Mouse (Mus musculus): ENCODE measurements around the gene H13. TPM values are rescaled to one million over a fixed set of nuclear protein-coding genes. Genes with fewer than 3 reads are reported as not detected.
A peak's percentile ranks its signal among the peaks of the same experiment; 100 is the strongest.

The H13 gene
- polyA plus RNA-seq, 1 experiment from 2014 or later, result 74.6 TPM

DNA sequence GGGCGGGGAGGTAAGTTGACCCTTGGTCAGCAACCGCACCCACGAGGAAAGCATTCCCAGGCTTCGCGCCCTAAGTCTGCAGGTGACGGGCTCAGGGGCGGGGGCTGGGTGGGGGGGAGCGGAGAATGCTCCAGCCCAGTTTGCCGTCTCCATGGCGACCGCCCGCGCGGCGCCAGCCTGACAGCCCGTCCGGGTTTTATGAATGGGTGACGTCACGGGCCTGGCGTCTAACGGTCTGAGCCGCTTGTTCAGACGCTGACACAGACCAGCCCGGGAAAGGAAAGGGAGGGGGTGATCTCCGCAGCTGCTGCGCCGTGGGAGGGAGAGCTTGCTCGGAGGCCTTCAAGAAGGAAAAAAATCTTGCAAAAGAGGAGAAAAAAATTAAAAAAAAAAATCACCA, 65.7 kb downstream of the H13 start:
- Histone ChIP-seq H3K4me2 (ENCODE audit: low read length) (peak overlapping the region; percentile 84), H3K27ac (replicated peaks in 1 of 2; ENCODE audit: control insufficient read depth in 1 of 2, insufficient read depth in 1 of 2, low read depth in 2 of 2, low read length in 2 of 2) (peak overlapping the region; percentile 82 to 87), H3K9me3 (ENCODE audit: control insufficient read depth, low read length) (no peaks in the 10 kb centered on the region), H3K9ac (ENCODE audit: low read length) (peak overlapping the region; percentile 88), H3K27me3 (ENCODE audit: control insufficient read depth, insufficient read depth, low read length) (no peaks in the 10 kb centered on the region), H3K36me3 (ENCODE audit: control insufficient read depth, insufficient read depth, low read length) (no peaks in the 10 kb centered on the region), H3K4me3 (ENCODE audit: control insufficient read depth in 1 of 2, insufficient read depth in 1 of 2, low read depth in 1 of 2, low read length in 2 of 2) (peak overlapping the region; percentile 25 to 63), H3K4me1 (ENCODE audit: control insufficient read depth in 2 of 2, insufficient read depth in 2 of 2, low read length in 2 of 2) (peaks cover 22 to 43% of the 10 kb centered on the region in 2 experiments)
- WGBS, result 0% methylated on average over 28 of the region's 28 CpGs
- ATAC-seq (ENCODE audit: insufficient number of reproducible peaks, insufficient read depth, low FRiP score, low read depth), result peak; percentile 80

DNA sequence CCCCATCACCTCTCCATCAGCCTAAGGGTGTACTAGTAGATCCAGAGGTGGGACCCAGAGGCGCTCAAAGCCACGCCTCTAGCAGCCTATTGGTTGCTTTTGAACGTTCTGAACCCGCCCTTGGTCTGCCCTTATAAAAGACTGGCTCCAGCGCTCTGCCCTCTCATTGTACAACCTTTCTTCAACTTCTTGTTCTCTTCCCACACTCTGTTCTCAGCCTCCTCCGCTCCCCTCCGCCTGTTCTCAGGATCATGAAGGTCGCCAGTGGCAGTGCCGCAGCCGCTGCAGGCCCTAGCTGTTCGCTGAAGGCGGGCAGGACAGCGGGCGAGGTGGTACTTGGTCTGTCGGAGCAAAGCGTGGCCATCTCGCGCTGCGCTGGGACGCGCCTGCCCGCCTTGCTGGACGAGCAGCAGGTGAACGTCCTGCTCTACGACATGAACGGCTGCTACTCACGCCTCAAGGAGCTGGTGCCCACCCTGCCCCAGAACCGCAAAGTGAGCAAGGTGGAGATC, 66.9 kb downstream of the H13 start, which contains the start of gene Id1:
TSS of gene Id1 (plus strand) at position 162 of the 512 bp plus-strand sequence.
- Histone ChIP-seq H3K4me3 (ENCODE audit: control insufficient read depth in 1 of 2, insufficient read depth in 1 of 2, low read depth in 1 of 2, low read length in 2 of 2) (peak within 1 kb of the TSS; percentile 58 to 63), H3K36me3 (ENCODE audit: control insufficient read depth, insufficient read depth, low read length) (no peaks in the 10 kb centered on the region), H3K4me1 (ENCODE audit: control insufficient read depth in 2 of 2, insufficient read depth in 2 of 2, low read length in 2 of 2) (peaks cover 19 to 45% of the 10 kb centered on the region in 2 experiments), H3K9me3 (ENCODE audit: control insufficient read depth, low read length) (no peaks in the 10 kb centered on the region), H3K27me3 (ENCODE audit: control insufficient read depth, insufficient read depth, low read length) (no peaks in the 10 kb centered on the region), H3K4me2 (ENCODE audit: low read length) (peak within 1 kb of the TSS; percentile 84), H3K27ac (replicated peaks in 1 of 2; ENCODE audit: control insufficient read depth in 1 of 2, insufficient read depth in 1 of 2, low read depth in 2 of 2, low read length in 2 of 2) (peak within 1 kb of the TSS; percentile 82 to 87), H3K9ac (ENCODE audit: low read length) (peak within 1 kb of the TSS; percentile 88)
- ATAC-seq (ENCODE audit: insufficient number of reproducible peaks, insufficient read depth, low FRiP score, low read depth), result peak; percentile 67
- under 1% methylated on average over 28 of the region's 28 CpGs for WGBS

DNA sequence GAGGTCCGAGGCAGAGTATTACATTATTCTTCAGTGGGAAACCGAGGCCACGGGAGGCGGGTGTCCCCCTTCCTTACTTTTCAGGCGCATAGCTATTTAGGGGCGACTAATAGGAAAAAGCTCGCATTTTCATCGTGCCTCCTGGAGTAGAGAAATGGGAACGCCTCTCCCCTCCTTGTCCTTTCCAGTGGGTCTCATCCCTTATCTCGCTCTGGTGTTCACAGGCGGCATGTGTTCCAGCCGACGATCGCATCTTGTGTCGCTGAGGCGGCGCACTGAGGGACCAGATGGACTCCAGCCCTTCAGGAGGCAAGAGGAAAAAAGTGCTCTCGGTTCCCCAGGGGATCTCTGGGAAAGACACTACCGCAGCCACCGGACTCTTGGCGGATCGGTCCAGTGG, 67.5 kb downstream of the H13 start:
- H3K27ac ChIP-seq (replicated peaks in 1 of 2; ENCODE audit: control insufficient read depth in 1 of 2, insufficient read depth in 1 of 2, low read depth in 2 of 2, low read length in 2 of 2), result peak overlapping the region; percentile 80 to 82
- no peaks in the 10 kb centered on the region for H3K36me3 ChIP-seq (ENCODE audit: control insufficient read depth, insufficient read depth, low read length)
- ATAC-seq (ENCODE audit: insufficient number of reproducible peaks, insufficient read depth, low FRiP score, low read depth), result no peak
- H3K9ac ChIP-seq (ENCODE audit: low read length), result peak overlapping the region; percentile 88
- H3K27me3 ChIP-seq (ENCODE audit: control insufficient read depth, insufficient read depth, low read length), result no peaks in the 10 kb centered on the region
- peak overlapping the region; percentile 84 for H3K4me2 ChIP-seq (ENCODE audit: low read length)
- peak overlapping the region; percentile 58 to 63 for H3K4me3 ChIP-seq (ENCODE audit: control insufficient read depth in 1 of 2, insufficient read depth in 1 of 2, low read depth in 1 of 2, low read length in 2 of 2)
- under 1% methylated on average over 22 of the region's 22 CpGs for WGBS
- H3K9me3 ChIP-seq (ENCODE audit: control insufficient read depth, low read length), result no peaks in the 10 kb centered on the region
- peaks cover 25 to 50% of the 10 kb centered on the region in 2 experiments for H3K4me1 ChIP-seq (ENCODE audit: control insufficient read depth in 2 of 2, insufficient read depth in 2 of 2, low read length in 2 of 2)

DNA sequence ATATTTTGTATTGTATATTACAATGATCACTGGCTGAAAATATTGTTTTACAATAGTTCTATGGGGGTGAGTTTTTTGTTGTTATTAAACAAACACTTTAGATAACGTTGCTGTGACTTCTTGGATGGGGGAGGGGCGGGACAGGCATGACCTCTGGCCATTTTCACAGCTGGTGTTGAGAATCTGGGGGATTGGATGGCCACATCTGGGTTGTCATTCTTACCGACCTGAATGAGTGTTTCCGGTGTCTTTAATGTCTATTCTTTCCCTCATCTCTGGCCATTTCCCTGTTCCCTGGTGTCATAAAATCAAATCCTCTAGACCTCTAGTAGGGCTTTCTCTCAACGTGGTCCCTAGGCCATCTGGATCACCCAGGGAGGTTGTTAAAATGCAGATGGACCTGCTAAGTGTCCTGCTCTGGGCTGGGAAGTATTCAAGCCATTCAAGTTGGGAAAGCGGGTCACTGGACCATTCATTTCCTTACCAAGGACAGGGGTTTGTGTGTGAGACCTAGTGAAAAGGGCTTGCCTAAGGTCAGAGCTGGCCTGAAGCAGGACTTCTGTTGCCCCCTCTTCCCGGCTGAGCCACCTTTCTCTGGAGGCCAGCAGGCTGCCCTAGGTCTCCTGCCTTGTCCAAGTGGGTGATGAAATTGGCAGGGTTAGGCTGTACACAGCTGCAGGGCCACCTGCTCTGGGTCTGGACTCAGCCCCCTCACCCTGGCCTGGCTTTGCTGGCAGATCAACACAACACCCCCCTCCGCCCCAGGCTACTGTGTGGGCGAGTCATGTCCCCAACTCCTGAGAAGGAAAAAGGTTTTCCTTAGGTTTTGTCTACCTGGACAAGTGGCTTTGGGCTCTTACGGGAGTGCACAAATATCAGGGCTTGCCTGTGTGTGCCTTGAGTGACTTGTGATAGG, 68.3 kb downstream of the H13 start:
- 24% methylated on average over 10 of the region's 10 CpGs for WGBS
- no peaks in the 10 kb centered on the region for H3K36me3 ChIP-seq (ENCODE audit: control insufficient read depth, insufficient read depth, low read length)
- H3K9me3 ChIP-seq (ENCODE audit: control insufficient read depth, low read length), result no peaks in the 10 kb centered on the region
- no peaks in the 10 kb centered on the region for H3K27me3 ChIP-seq (ENCODE audit: control insufficient read depth, insufficient read depth, low read length)
- peak overlapping the region; percentile 58 to 63 for H3K4me3 ChIP-seq (ENCODE audit: control insufficient read depth in 1 of 2, insufficient read depth in 1 of 2, low read depth in 1 of 2, low read length in 2 of 2)
- peak overlapping the region; percentile 84 for H3K4me2 ChIP-seq (ENCODE audit: low read length)
- H3K9ac ChIP-seq (ENCODE audit: low read length), result peak overlapping the region; percentile 88
- peak overlapping the region; percentile 80 to 82 for H3K27ac ChIP-seq (replicated peaks in 1 of 2; ENCODE audit: control insufficient read depth in 1 of 2, insufficient read depth in 1 of 2, low read depth in 2 of 2, low read length in 2 of 2)
- peaks cover 28 to 57% of the 10 kb centered on the region in 2 experiments for H3K4me1 ChIP-seq (ENCODE audit: control insufficient read depth in 2 of 2, insufficient read depth in 2 of 2, low read length in 2 of 2)
- no peak for ATAC-seq (ENCODE audit: insufficient number of reproducible peaks, insufficient read depth, low FRiP score, low read depth)

DNA sequence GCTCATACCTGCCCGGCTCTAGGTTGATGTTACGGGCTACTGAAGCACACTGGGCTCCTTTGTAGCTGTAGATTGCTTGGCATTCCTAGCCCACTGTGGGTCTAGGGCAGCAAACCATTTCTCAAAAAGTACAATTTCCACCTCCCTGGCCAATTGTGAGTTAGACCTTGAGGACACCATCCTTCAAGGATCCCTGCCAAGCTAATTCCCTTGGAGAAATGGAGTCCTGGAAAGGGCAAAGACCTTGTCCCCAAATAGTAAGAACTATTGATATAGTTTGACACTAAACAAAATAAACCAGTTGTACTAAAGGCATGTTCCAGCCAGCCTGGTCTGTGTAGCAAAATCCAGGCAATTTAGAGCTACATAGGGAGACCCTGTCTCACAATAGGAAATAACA, 69.1 kb downstream of the H13 start:
- Histone ChIP-seq H3K27ac (replicated peaks in 1 of 2; ENCODE audit: control insufficient read depth in 1 of 2, insufficient read depth in 1 of 2, low read depth in 2 of 2, low read length in 2 of 2) (peak overlapping the region; percentile 80 to 82), H3K4me3 (ENCODE audit: control insufficient read depth in 1 of 2, insufficient read depth in 1 of 2, low read depth in 1 of 2, low read length in 2 of 2) (peak overlapping the region; percentile 58 to 63), H3K27me3 (ENCODE audit: control insufficient read depth, insufficient read depth, low read length) (no peaks in the 10 kb centered on the region), H3K4me2 (ENCODE audit: low read length) (peak overlapping the region; percentile 84), H3K4me1 (ENCODE audit: control insufficient read depth in 2 of 2, insufficient read depth in 2 of 2, low read length in 2 of 2) (peaks cover 28 to 57% of the 10 kb centered on the region in 2 experiments), H3K36me3 (ENCODE audit: control insufficient read depth, insufficient read depth, low read length) (no peaks in the 10 kb centered on the region), H3K9me3 (ENCODE audit: control insufficient read depth, low read length) (no peaks in the 10 kb centered on the region), H3K9ac (ENCODE audit: low read length) (peak overlapping the region; percentile 88)
- 63% methylated on average over 2 of the region's 2 CpGs for WGBS
- ATAC-seq (ENCODE audit: insufficient number of reproducible peaks, insufficient read depth, low FRiP score, low read depth), result no peak

DNA sequence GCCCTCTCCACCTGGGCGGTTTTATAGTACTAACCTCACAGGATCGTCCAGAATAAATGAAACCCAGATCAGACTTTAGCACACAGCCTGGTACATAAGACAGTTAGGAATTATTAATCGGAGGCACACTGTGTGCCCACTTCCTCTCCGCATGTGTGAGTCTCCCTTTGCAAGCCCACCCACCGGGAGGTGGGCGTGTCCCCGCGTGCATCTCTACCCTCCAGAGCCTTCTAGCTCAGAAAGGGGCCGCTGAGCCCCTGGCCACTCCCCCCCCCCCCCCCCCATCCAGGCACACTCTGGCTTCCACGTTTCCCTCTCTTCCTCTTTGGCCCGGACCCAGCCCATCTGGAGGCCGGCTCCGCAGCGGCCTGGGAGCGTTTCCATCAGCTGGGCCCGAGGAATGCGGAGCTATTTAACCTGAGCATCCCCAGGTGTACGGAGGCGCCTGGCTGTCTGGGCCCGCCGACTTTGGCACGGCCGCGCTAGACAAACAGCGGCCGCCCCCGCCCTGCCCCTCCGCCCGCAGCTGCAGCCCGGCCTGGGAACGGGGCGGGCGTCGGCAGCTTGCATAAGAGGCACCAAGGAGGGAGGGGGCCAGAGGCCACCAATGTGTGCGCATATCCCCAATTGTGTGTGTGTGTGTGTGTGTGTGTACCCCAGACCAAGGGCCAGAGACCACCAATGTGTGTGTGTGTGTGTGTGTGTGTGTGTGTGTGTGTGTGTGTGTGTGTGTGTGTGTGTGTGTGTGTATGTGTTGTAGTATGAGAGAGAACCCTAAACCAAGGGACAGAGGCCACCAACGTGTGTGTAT, 70.0 kb downstream of the H13 start:
- Histone ChIP-seq H3K27me3 (ENCODE audit: control insufficient read depth, insufficient read depth, low read length) (no peaks in the 10 kb centered on the region), H3K4me2 (ENCODE audit: low read length) (peak overlapping the region; percentile 84), H3K4me1 (ENCODE audit: control insufficient read depth in 2 of 2, insufficient read depth in 2 of 2, low read length in 2 of 2) (peaks cover 28 to 56% of the 10 kb centered on the region in 2 experiments), H3K27ac (replicated peaks in 1 of 2; ENCODE audit: control insufficient read depth in 1 of 2, insufficient read depth in 1 of 2, low read depth in 2 of 2, low read length in 2 of 2) (peak overlapping the region; percentile 82 to 83), H3K36me3 (ENCODE audit: control insufficient read depth, insufficient read depth, low read length) (no peaks in the 10 kb centered on the region), H3K9ac (ENCODE audit: low read length) (peak overlapping the region; percentile 88), H3K4me3 (ENCODE audit: control insufficient read depth in 1 of 2, insufficient read depth in 1 of 2, low read depth in 1 of 2, low read length in 2 of 2) (peak overlapping the region; percentile 26 to 63), H3K9me3 (ENCODE audit: control insufficient read depth, low read length) (no peaks in the 10 kb centered on the region)
- WGBS, result 2% methylated on average over 35 of the region's 36 CpGs
- peak; percentile 55 for ATAC-seq (ENCODE audit: insufficient number of reproducible peaks, insufficient read depth, low FRiP score, low read depth)

DNA sequence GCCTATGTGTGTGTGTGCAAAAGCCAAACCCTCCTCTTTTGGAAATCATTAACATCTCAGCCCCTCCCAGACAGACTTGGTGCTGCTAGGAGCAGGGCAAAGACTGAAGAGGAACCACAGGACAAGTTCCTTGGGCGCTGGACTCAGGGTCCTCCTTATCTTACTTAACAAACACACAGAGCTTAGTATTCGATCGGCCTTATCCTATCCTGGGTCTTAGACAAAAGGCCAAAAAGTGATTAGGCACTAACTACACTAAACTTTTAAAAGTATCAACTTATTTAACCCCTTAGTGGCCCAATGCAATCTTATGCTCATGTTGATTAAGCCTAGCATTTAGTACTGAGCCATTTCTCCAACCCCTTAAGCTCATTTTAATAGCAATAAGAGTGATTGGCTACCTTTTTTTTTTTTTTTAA, 70.6 kb downstream of the H13 start:
- no peak for ATAC-seq (ENCODE audit: insufficient number of reproducible peaks, insufficient read depth, low FRiP score, low read depth)
- Histone ChIP-seq H3K27me3 (ENCODE audit: control insufficient read depth, insufficient read depth, low read length) (no peaks in the 10 kb centered on the region), H3K9me3 (ENCODE audit: control insufficient read depth, low read length) (no peaks in the 10 kb centered on the region), H3K9ac (ENCODE audit: low read length) (no peak overlapping the region), H3K36me3 (ENCODE audit: control insufficient read depth, insufficient read depth, low read length) (no peaks in the 10 kb centered on the region), H3K27ac (replicated peaks in 1 of 2; ENCODE audit: control insufficient read depth in 1 of 2, insufficient read depth in 1 of 2, low read depth in 2 of 2, low read length in 2 of 2) (peak overlapping the region; percentile 82 to 83), H3K4me2 (ENCODE audit: low read length) (peak overlapping the region; percentile 84), H3K4me1 (ENCODE audit: control insufficient read depth in 2 of 2, insufficient read depth in 2 of 2, low read length in 2 of 2) (peaks cover 28 to 50% of the 10 kb centered on the region in 2 experiments), H3K4me3 (ENCODE audit: control insufficient read depth in 1 of 2, insufficient read depth in 1 of 2, low read depth in 1 of 2, low read length in 2 of 2) (no peak overlapping the region)
- WGBS, result 23% methylated on average over 3 of the region's 3 CpGs

Data from heart, embryonic 14.5 days (tissue).